Mouse (Mus musculus): Measurements from ENCODE around the gene Mgat4d. TPM values are rescaled to one million over a fixed set of nuclear protein-coding genes. Genes with fewer than 3 reads are reported as not detected.
"Not testable (repeated sequence)": the region's sequence is repeated elsewhere in the genome, so short reads cannot be mapped to it uniquely, and the experiment has no call there.

Mgat4d gene
- polyA plus RNA-seq, 1 experiment from 2014 or later = not detected

DNA sequence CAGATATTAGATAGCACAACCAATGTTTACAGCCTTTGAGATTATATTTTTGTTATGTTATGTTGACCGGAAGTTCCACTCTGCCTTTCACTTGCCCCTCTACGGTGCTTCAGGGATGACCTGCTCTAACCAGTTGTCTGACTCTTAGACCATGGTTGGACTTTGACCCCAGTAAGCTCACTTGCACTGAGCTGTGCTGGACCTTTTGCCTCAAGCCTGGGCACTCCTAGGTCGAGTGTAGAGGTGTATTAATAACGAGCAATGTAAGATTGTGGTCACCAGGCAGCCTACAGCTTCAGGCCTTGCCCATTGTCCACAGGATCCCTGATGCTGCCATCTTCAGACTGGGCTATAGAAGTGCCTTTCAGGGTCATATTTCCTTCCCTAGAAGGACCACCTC lies 49.5 kb downstream of the Mgat4d start:
- no peaks in the 10 kb centered on the region for H3K27me3 ChIP-seq (ENCODE audit: poor library complexity, severe bottlenecking)
- WGBS = 82% methylated on average over 4 of the region's 4 CpGs
- no peaks in the 10 kb centered on the region for H3K4me1 ChIP-seq
- no peaks in the 10 kb centered on the region for H3K36me3 ChIP-seq (replicated peaks)
- no peak for DNase-seq (ENCODE audit: extremely low spot score, low spot score)
- H3K4me3 ChIP-seq = no peak overlapping the region
- no peaks in the 10 kb centered on the region for H3K9me3 ChIP-seq
- H3K27ac ChIP-seq = no peak overlapping the region

DNA sequence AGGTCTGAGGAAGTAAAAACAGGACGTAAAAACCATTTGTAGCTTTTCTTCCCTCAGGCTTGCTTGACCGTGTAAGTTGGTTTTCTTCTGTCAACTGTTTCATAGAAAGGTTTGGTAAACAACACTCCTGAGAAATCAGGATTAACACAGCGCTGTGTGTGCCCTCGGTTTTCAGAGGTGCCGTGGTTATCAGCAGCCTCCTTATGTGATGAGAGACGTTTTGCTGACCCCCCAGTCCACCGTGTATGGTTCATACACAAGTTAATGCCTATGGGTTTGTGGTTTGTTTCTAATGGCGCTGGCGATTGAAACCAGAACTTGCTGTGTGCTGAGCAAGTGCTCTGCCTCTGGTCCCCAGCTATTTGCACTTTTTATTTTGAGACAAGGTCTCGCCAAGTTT lies 57.3 kb downstream of the Mgat4d start:
- Histone ChIP-seq H3K36me3 (replicated peaks) (no peaks in the 10 kb centered on the region), H3K9me3 (no peaks in the 10 kb centered on the region), H3K4me3 (no peak overlapping the region), H3K27me3 (ENCODE audit: poor library complexity, severe bottlenecking) (no peaks in the 10 kb centered on the region), H3K27ac (no peak overlapping the region), H3K4me1 (no peaks in the 10 kb centered on the region)
- DNase-seq (ENCODE audit: extremely low spot score, low spot score) = no peak
- 89% methylated on average over 10 of the region's 10 CpGs for WGBS

DNA sequence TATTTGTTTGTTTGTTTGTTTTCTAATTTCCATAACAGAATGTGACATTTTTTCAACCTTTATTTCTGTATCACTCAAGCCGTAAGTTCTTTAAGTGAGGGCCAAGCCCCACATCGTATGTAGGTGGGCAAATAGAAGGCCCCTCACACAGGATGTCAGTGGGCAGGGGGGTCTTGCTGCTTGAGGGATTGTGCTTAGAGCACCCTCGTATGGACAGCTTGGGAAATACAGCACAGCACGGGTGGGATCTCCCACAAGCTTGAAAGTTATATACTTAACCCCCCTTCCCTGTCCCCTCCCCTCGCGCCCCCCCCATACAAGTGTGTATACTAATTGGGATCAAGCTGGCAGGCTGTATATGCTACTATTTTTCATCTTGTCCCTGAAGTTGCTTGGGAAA lies 58.6 kb downstream of the Mgat4d start:
- H3K27me3 ChIP-seq (ENCODE audit: poor library complexity, severe bottlenecking) = no peaks in the 10 kb centered on the region
- DNase-seq (ENCODE audit: extremely low spot score, low spot score) = no peak
- WGBS = 33% methylated on average over 6 of the region's 6 CpGs
- no peaks in the 10 kb centered on the region for H3K4me1 ChIP-seq
- H3K4me3 ChIP-seq = no peak overlapping the region
- no peak overlapping the region for H3K27ac ChIP-seq
- H3K9me3 ChIP-seq = no peaks in the 10 kb centered on the region
- no peaks in the 10 kb centered on the region for H3K36me3 ChIP-seq (replicated peaks)

DNA sequence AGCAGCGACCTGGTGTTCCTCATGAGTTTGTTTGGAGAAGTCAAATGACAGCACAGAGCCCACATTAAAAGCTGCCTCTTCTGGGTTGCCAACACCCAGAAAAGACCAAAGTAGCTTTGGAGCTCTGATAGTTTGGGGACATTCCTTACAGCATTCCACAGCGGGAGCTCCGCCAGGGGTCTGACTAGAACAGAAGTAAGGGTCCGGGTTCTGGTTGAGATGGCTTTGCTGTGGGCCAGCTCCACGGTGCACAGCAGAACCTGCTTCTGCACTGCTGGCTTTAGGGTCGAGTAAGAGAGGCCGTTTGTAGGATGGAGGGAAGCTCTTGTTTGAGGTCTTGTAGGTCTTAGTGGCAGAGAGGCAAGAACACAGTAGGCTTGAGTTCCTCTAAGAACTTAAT lies 60.2 kb downstream of the Mgat4d start:
- H3K27me3 ChIP-seq (ENCODE audit: poor library complexity, severe bottlenecking) = no peaks in the 10 kb centered on the region
- no peaks in the 10 kb centered on the region for H3K36me3 ChIP-seq (replicated peaks)
- DNase-seq (ENCODE audit: extremely low spot score, low spot score) = no peak
- no peaks in the 10 kb centered on the region for H3K9me3 ChIP-seq
- H3K4me1 ChIP-seq = no peaks in the 10 kb centered on the region
- H3K4me3 ChIP-seq = no peak overlapping the region
- H3K27ac ChIP-seq = no peak overlapping the region
- 83% methylated on average over 7 of the region's 7 CpGs for WGBS

DNA sequence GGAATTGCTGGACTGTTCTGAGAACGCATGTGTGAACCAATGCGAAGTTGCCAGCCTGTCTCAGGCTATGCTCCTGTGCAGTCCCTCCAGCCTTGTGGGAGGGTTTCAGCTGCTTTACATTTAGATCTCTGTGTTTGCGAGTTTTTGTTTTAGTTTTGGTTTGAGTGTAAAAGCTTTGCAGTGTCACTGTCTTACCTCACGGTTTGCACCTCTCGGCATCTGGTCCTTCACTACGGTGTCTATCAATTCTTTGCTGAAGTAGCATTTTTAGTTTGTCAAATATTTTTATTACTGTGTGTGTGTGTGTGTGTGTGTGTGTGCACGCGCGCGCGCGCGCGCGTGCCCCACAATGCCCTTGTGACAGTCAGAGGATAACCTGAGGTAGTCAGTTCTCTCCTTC lies 68.6 kb downstream of the Mgat4d start:
- no peak overlapping the region for H3K4me3 ChIP-seq
- WGBS = 96% methylated on average over 15 of the region's 15 CpGs
- no peak overlapping the region for H3K27ac ChIP-seq
- no peaks in the 10 kb centered on the region for H3K9me3 ChIP-seq
- DNase-seq (ENCODE audit: extremely low spot score, low spot score) = no peak
- H3K36me3 ChIP-seq (replicated peaks) = no peaks in the 10 kb centered on the region
- no peaks in the 10 kb centered on the region for H3K4me1 ChIP-seq
- no peaks in the 10 kb centered on the region for H3K27me3 ChIP-seq (ENCODE audit: poor library complexity, severe bottlenecking)

DNA sequence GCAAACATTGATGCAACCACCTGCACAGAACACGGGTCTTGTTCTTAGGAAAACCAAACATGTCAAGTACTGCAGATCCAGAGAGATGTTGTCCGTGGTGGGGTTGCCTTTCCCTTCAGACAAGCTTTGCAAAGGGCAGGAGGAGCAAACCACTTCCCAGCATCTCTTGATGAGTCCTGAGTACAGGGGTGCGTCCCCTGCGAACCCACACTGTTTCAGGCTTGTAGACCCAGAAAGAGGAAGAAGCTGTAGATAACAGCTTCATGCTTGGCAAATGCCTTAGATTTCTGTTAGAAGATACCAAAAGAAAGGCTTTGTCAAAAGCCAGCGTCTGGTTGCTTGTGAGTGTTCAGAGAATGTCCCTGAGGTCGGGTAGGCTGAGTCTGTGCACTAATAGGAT lies 69.7 kb downstream of the Mgat4d start:
- Histone ChIP-seq H3K36me3 (replicated peaks) (no peaks in the 10 kb centered on the region), H3K27me3 (ENCODE audit: poor library complexity, severe bottlenecking) (no peaks in the 10 kb centered on the region), H3K9me3 (no peaks in the 10 kb centered on the region), H3K27ac (no peak overlapping the region), H3K4me1 (no peaks in the 10 kb centered on the region), H3K4me3 (no peak overlapping the region)
- no peak for DNase-seq (ENCODE audit: extremely low spot score, low spot score)
- WGBS = 87% methylated on average over 6 of the region's 6 CpGs

DNA sequence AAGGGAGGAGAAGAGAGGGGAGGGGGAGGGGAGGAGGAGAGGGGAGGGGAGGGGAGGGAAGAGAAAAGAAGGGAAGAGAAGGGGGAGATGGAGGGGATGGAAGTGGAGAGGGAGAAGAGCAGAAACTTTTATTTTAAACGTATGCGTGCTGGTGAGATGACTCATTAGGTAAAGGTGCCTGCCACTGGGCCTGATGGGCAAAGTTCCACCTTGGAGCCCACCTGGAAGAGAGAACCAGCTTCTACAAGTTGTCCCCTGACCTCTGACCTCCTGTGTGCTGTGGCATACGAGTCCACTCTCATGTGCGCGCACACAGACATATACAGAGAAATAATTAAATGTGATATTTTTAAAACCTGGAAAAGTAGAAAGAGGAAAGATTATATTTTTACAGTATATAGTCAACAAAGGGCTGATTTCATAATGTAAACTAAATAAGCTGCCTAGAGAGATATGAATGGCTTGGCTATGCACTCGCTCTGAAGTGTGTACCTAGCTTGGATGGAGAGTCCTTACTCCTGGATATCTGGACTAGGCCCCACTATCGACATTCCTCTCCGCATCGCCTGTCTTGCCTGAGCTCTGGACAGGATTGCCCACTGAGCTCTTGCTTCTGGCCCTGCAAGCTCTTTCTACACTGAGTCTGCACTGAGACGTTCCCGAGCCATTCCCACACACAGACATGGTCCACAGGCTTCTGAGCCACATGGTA lies 70.7 kb downstream of the Mgat4d start:
- Histone ChIP-seq H3K4me3 (no peak overlapping the region), H3K9me3 (no peaks in the 10 kb centered on the region), H3K4me1 (no peaks in the 10 kb centered on the region), H3K27ac (no peak overlapping the region), H3K27me3 (ENCODE audit: poor library complexity, severe bottlenecking) (no peaks in the 10 kb centered on the region), H3K36me3 (replicated peaks) (no peaks in the 10 kb centered on the region)
- DNase-seq (ENCODE audit: extremely low spot score, low spot score) = no peak
- 92% methylated on average over 11 of the region's 11 CpGs for WGBS

DNA sequence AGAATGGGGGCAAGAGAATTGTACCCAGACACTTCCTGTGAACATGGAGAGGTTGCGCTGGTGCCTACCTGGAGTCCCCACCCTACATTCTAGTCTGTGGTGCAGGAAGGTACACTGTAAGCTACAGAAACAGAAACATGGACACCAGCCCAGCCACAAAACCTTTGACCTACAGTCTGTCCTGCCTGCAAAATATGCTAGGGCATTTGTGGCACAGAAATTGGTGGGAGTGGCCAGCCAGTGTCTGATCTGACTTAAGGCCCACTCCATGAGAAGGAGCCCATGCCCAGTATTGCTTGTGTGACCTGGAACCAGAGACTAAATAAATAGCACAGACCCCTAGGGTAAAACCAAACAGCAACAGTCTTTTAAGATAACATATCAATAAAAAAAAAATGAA lies 73.1 kb downstream of the Mgat4d start:
- no peak overlapping the region for H3K4me3 ChIP-seq
- H3K27me3 ChIP-seq (ENCODE audit: poor library complexity, severe bottlenecking) = no peaks in the 10 kb centered on the region
- no peaks in the 10 kb centered on the region for H3K9me3 ChIP-seq
- peaks cover 4% of the 10 kb centered on the region; the same call in 1 of the 2 replicates for H3K4me1 ChIP-seq
- 89% methylated on average over 1 of the region's 1 CpGs for WGBS
- H3K27ac ChIP-seq = no peak overlapping the region
- DNase-seq (ENCODE audit: extremely low spot score, low spot score) = no peak
- no peaks in the 10 kb centered on the region for H3K36me3 ChIP-seq (replicated peaks)

DNA sequence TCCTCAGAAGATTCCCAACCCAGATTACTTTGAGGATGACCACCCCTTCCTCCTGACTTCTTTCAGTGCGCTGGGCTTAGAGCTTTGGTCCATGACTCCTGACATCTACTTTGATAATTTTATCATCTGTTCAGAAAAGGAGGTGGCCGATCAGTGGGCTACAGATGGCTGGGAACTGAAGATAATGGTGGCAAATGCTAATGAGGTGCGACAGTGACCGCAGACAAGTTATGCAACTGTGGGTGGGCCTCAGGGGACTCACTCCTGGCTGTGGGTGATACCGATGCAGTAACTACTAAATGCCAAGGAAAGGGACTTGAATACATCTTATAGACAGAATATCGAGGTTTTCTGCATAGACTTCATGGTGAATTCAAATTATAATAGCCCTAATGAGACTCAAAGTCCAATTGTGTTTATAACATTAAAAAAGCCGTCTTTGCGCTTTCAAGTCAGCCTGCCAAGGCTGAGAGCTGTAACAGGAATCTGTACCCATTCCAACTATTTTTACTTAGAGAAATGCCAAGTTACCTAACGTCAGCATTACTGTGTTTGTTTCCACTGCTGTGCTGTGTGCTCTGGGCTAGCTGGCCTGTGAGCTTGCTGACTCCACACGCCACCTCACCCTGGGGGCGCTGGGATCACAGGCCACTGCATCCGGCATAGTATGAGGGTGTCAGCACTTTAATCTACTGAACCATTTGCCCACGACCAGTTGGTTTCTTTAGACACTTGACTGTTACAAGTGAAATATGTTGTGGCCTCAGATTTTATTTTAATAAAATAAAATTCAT lies 75.0 kb downstream of the Mgat4d start:
- Histone ChIP-seq H3K4me3 (no peak overlapping the region), H3K27me3 (ENCODE audit: poor library complexity, severe bottlenecking) (no peaks in the 10 kb centered on the region), H3K36me3 (replicated peaks) (no peaks in the 10 kb centered on the region), H3K27ac (no peak overlapping the region), H3K9me3 (no peaks in the 10 kb centered on the region), H3K4me1 (peaks cover 4% of the 10 kb centered on the region; the same call in 1 of the 2 replicates)
- DNase-seq (ENCODE audit: extremely low spot score, low spot score) = no peak
- 87% methylated on average over 13 of the region's 13 CpGs for WGBS

DNA sequence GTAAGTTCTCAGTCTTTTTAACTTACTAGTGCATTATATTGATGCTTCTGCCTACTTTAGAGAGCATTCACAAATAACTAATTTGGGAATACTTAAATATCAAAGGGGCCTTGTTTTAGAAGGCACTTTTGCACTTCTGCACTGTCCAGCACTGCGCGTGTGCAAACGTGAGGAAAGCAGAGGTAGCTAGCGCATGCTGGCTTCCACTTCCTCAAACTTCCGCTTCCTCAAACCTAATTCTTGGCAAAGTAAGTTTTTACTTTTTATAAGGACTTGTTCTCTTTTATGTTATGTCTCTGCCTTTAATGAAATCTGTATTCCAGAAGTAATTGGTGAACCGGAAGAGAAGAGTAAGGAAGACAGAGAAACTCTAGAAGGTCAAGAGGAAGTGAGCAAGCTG lies 76.9 kb downstream of the Mgat4d start:
- WGBS = 94% methylated on average over 6 of the region's 6 CpGs

DNA sequence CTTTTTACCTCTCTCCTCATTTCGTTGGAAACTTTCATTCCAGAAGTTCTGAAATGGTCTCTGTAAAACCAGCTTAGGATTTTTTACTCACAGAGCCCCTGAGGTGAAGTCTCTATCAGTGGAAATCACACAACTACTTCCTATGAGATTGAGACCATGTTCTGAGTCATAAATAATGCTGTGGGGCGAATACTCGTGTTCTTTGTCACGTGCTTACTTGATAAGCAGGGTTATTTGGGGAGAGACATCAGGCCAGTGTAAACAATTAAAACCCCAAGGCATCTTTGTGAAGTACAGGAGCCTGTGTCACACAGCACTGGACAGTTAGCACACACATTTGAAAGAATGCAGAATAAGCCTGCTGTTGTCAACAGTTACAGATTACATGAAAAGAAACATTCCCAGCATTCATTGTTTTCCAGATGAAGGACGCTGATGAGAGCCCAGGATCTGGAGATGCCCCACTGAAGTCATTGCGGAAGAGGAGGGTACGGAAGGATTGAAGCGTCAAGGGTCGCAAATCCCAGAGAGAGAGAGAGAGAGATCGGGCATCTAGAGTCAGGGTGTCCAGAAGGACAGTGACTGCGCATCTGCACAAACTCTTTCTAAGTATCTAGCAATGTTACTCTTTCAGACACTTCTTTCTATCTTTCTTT lies 78.0 kb downstream of the Mgat4d start:
- Histone ChIP-seq H3K36me3 (replicated peaks) (no peaks in the 10 kb centered on the region), H3K27ac (no peak overlapping the region), H3K4me1 (peaks cover 4% of the 10 kb centered on the region; the same call in 1 of the 2 replicates), H3K4me3 (no peak overlapping the region), H3K9me3 (no peaks in the 10 kb centered on the region), H3K27me3 (ENCODE audit: poor library complexity, severe bottlenecking) (no peaks in the 10 kb centered on the region)
- no peak for DNase-seq (ENCODE audit: extremely low spot score, low spot score)
- WGBS = 87% methylated on average over 11 of the region's 11 CpGs

More for the DNA sequence above, 76.9 kb downstream of the Mgat4d start:
- Histone ChIP-seq H3K9me3 (no peaks in the 10 kb centered on the region), H3K4me1 (peaks cover 4% of the 10 kb centered on the region; the same call in 1 of the 2 replicates), H3K27me3 (ENCODE audit: poor library complexity, severe bottlenecking) (no peaks in the 10 kb centered on the region), H3K4me3 (no peak overlapping the region), H3K27ac (no peak overlapping the region), H3K36me3 (replicated peaks) (no peaks in the 10 kb centered on the region)
- no peak for DNase-seq (ENCODE audit: extremely low spot score, low spot score)

DNA sequence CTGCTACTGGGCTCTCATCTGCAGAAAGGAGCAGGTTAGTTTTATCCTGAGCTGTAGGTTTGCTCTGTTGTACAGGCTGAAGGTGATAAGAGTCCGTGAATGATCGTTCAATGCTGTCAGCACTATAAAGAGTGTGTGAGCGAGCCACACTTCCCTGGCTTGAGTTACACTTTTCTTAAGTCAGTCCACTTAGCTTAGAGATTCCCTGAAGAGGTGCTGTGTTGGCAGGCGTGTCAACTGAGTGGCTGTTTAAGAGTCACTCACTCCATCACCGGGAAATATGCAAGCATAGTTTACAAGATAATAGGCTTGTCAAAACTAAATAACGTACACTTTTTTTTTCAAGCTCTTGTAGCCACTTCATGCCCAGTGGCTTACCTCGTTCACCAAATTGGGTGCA lies 78.7 kb downstream of the Mgat4d start:
- WGBS = 86% methylated on average over 7 of the region's 7 CpGs

DNA sequence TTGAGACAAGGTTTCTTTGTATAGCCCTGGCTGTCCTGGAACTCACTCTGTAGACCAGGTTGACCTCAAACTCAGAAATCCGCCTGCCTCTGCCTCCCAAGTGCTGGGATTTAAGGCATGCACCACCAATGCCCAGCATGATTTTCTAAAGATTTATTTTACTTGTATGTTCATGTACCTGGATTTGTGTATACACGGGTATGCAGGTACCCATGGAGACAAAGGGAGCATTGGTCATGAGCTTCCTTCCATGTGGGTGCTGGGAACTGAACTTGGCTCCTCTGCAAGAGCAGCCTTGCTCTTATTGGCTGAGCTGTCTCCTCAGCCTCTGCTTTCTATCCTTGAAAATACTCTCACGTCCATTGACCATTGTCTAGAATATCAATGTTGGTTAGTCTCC lies 80.3 kb downstream of the Mgat4d start:
- H3K9me3 ChIP-seq; H3K4me3 ChIP-seq; H3K27me3 ChIP-seq (ENCODE audit: poor library complexity, severe bottlenecking); H3K27ac ChIP-seq; H3K4me1 ChIP-seq; DNase-seq (ENCODE audit: extremely low spot score, low spot score): not testable (repeated sequence)
- WGBS = 90% methylated on average over 3 of the region's 3 CpGs
- peaks cover 15% of the 10 kb centered on the region for H3K36me3 ChIP-seq (replicated peaks)

More for the DNA sequence above, 78.7 kb downstream of the Mgat4d start:
- Histone ChIP-seq H3K9me3 (no peaks in the 10 kb centered on the region), H3K4me1 (peaks cover 4% of the 10 kb centered on the region; the same call in 1 of the 2 replicates), H3K27ac (no peak overlapping the region), H3K36me3 (replicated peaks) (no peaks in the 10 kb centered on the region), H3K4me3 (no peak overlapping the region), H3K27me3 (ENCODE audit: poor library complexity, severe bottlenecking) (no peaks in the 10 kb centered on the region)
- no peak for DNase-seq (ENCODE audit: extremely low spot score, low spot score)
